Mouse (Mus musculus) small intestine, adult 2 months (tissue): ENCODE data around the gene Gpx4.

Experiments used
- CTCF ChIP-seq: fragments of 200-500 bp; IDR thresholded peaks from 2 replicates; pipeline ENCODE4 v1.5.1; 2012; ENCODE audit warnings: low read depth, mild to moderate bottlenecking, control low read depth, inconsistent platforms, low read length, moderate library complexity, mixed read lengths; ENCODE audit not compliant: insufficient replicate concordance, insufficient read length; ENCODE audit errors: extremely low read depth
- POLR2A ChIP-seq: fragments of 200-500 bp; IDR thresholded peaks from 2 replicates; pipeline ENCODE4 v1.6.1; 2012; ENCODE audit warnings: low read depth, mild to moderate bottlenecking, control low read depth, inconsistent platforms, low read length, moderate library complexity

DNA sequence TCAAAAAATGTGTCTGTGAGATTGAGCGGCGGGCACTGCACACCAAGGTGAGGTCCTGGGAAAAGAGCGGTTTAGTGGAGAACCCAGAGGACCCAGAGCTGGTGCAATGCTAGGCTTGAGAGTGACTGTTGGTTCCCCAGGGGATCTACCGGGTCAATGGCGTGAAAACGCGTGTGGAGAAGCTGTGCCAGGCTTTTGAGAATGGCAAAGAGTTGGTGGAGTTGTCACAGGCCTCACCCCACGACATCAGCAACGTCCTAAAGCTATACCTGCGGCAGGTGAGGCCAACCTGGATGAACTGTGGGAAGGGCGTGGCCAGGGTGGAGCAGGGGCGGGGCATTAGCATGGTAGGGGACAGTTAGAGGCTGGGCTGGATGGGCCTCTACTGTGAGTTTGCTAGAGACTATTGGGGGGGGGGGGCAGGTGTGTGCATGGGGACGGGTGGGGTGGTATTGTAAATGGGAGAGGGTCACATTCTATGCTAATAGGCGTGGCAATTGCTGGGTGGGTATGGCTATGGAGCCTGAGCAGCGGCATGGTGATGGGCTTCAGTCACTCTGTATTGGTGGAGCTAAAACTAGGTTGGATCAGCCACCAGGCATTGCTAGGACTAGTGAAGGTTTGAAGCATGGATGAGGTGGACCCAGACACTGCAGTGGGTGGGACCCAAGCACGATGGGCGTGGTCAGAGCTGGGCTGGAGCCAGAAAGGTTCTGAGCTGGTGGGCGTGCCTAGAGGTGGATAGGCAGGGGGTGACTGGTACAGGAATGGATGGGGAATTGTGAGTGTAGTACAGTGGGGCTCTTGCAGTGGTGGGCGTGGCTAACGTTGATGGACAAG, 19.1 kb upstream of the Gpx4 start:
- no peak for TF ChIP-seq CTCF
- no peak for TF ChIP-seq POLR2A
